Mouse (Mus musculus) ES-Bruce4 (cell line): ENCODE data around the gene Fam171a2.

Experiments used
- CTCF ChIP-seq: IDR thresholded peaks from one replicate; pipeline ENCODE4 v1.8.1; 2011; ENCODE audit warnings: low read depth, low read length
- POLR2A ChIP-seq: IDR thresholded peaks from one replicate; pipeline ENCODE4 v1.8.1; 2011; ENCODE audit warnings: low read length; ENCODE audit not compliant: insufficient read depth

GRCm38 (mm10) chr11:102406900-102407833 lies 40.3 kb downstream of the Fam171a2 start:
- TF ChIP-seq POLR2A (peak; percentile 47), CTCF (no peak)
